Mouse (Mus musculus) bone marrow macrophage, adult 2 months (primary cell): ENCODE measurements around the gene Cyp2w1. TPM values are rescaled to one million over a fixed set of nuclear protein-coding genes. Genes with fewer than 3 reads are reported as not detected.

Source experiments
- H3K27ac ChIP-seq: 2 replicates; pipeline ENCODE4 v1.5.1; 2012; ENCODE audit warnings: low read depth, low read length; ENCODE audit not compliant: insufficient read depth
- H3K4me1 ChIP-seq: 2 replicates; pipeline ENCODE4 v1.6.1; 2012; ENCODE audit warnings: low read length; ENCODE audit not compliant: control insufficient read depth, insufficient read depth
- H3K4me3 ChIP-seq: 2 replicates; pipeline ENCODE4 v1.5.1; 2012; ENCODE audit warnings: mild to moderate bottlenecking, low read length, moderate library complexity; ENCODE audit not compliant: insufficient read depth
- CTCF ChIP-seq: IDR thresholded peaks from 2 replicates; pipeline ENCODE4 v1.5.1; 2012; ENCODE audit warnings: low read depth, mild to moderate bottlenecking, low read length, moderate library complexity
- POLR2A ChIP-seq: IDR thresholded peaks from 2 replicates; pipeline ENCODE4 v1.6.1; 2012; ENCODE audit warnings: mild to moderate bottlenecking, low read depth, low read length, borderline replicate concordance
- polyA plus RNA-seq: library from polyadenylated mRNA; stranded (reverse); fragments of >200 nt; gene quantifications from 2 replicates; pipeline ENCODE4 v1.2.4, GENCODE M21; 2012; ENCODE audit not compliant: missing spikeins, insufficient read depth, insufficient read length

Cyp2w1 gene
- polyA plus RNA-seq, 1 experiment = not detected

DNA sequence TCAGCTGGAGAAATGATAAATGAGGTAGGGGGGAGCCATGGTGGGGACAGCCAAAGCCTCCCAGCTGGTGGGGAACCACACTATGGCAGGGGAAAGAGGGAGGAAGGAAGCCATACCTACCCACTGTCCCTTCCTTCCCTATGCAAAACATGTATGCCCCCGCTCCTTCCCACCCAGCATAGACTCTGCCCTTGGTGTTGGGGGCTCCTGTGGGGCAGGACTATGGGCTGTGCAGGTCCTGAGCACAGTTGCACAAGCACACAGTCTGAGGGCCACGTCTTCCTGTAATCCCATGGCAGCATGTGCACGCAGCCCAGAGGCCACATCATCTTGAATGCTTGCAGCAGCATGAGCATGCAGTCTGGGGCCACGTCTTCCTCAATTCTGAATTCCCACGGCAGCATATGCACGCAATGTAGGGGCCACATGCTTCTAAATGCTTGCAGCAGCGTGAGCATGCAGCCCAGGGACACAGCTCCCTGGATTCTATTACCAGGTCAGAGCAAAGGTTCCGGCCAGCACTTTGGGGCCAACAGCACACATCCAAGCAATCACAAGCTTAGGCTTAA lies 51.4 kb downstream of the Cyp2w1 start:
- TF ChIP-seq CTCF = no peak
- no peak for TF ChIP-seq POLR2A
- H3K4me3 ChIP-seq = peak overlapping the region; percentile 63
- H3K4me1 ChIP-seq = peaks cover 27% of the 10 kb centered on the region
- peak overlapping the region; percentile 68 for H3K27ac ChIP-seq

DNA sequence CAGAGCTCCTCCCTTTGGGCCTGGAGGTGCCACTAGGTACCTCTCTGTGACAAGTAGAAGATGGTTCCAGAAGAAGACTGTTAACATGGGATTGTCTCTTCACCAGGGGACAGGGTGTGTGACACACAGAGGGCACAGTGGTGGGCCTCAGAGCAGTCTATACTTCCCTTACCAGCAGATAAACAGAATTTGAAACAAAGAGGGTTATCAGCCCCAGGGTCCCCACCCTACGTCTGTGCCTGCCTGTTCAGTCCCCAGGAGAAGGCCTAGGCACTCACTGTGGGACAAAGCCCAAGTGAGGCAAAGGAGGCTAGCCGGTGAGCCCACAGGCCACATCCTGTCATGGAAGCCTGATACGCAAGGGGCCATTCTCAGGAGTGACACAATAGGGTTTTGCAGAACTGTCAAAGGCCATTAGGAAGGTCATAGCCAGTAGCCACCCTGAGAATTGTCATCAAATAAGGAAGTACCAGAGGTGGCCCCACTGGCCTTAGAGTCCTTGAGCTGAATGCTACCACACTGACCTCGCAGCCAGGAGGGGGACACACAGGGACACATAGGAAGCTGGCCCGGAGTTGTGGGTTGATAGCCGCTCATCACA lies 52.5 kb downstream of the Cyp2w1 start, which contains the start of gene C130050O18Rik:
Gene C130050O18Rik (plus strand): TSS at position 480 of the 601 bp plus-strand sequence.
- TF ChIP-seq CTCF (no peak), POLR2A (no peak)
- Histone ChIP-seq H3K4me1 (peaks cover 37% of the 10 kb centered on the region), H3K4me3 (peak within 1 kb of the TSS; percentile 63), H3K27ac (peak within 1 kb of the TSS; percentile 83)

DNA sequence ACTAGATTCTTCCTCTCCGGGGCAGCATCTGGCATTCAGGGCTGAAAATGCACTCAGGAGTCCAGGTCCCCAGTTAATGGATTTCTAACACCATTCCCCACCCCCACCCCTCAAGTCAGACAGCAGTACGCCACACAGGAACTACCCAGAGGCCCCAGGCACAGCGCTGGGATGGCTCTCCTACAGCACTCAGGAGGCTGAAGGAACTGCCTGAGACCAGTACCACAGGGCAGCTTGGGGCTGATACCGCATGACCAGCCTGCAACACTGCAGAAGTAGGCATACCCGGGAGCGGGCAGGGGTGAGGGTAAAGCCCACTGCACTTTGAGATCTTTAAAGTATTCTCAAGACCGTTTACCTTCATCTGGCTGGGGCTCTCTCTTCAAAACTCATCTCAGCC lies 53.1 kb downstream of the Cyp2w1 start:
- Histone ChIP-seq H3K4me1 (peaks cover 43% of the 10 kb centered on the region), H3K27ac (peak overlapping the region; percentile 83), H3K4me3 (peak overlapping the region; percentile 63)
- TF ChIP-seq POLR2A = no peak
- no peak for TF ChIP-seq CTCF

DNA sequence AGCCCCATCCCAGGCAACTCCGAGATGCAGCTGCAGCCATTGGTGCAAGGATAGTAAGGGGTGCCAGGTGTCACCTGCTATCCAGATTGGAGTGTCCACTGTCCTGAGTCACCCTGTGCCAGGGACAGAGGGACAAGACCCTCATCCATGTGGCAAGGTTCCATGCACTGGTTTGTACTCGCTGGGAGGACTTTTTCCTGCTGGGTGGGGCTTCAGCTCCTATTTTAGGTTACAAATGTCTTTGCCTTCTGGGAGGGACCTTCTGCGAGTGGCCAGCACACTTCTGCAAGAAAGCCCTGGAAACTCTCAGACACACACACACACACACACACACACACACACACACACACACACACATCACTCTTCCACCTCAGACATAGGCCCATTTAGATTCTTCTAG lies 53.5 kb downstream of the Cyp2w1 start:
- H3K27ac ChIP-seq = peak overlapping the region; percentile 83
- peak overlapping the region; percentile 63 for H3K4me3 ChIP-seq

More for the DNA sequence above, 53.5 kb downstream of the Cyp2w1 start:
- H3K4me1 ChIP-seq = peaks cover 47% of the 10 kb centered on the region
- TF ChIP-seq CTCF (no peak), POLR2A (no peak)

Other genes starting within 250 kb of the Cyp2w1 start
- gene Prkar1b, start 202.6 kb upstream of the Cyp2w1 start, polyA plus RNA-seq = 2.1 and 2.5 TPM in 2 replicates
- gene Dnaaf5, start 202.4 kb upstream of the Cyp2w1 start, polyA plus RNA-seq = 6.2 and 7.5 TPM in 2 replicates
- gene Sun1, start 152.0 kb upstream of the Cyp2w1 start, polyA plus RNA-seq = 21.8 and 25.2 TPM in 2 replicates
- 26.8 and 29.2 TPM in 2 replicates for gene Get4, start 100.3 kb upstream of the Cyp2w1 start, polyA plus RNA-seq
- 73.2 and 77.1 TPM in 2 replicates for gene Adap1, start 27.0 kb upstream of the Cyp2w1 start, polyA plus RNA-seq
- 31.4 and 36.1 TPM in 2 replicates for gene Cox19, start 1.2 kb upstream of the Cyp2w1 start, polyA plus RNA-seq
- gene Gpr146, start 25.1 kb downstream of the Cyp2w1 start, polyA plus RNA-seq = 34.5 and 34.7 TPM in 2 replicates
- 13.2 and 14.4 TPM in 2 replicates for gene C130050O18Rik, start 52.7 kb downstream of the Cyp2w1 start, polyA plus RNA-seq
- not detected in 2 replicates for gene Gper1, start 70.5 kb downstream of the Cyp2w1 start, polyA plus RNA-seq
- 16.4 TPM in 2 replicates for gene 3110082I17Rik, start 107.9 kb downstream of the Cyp2w1 start, polyA plus RNA-seq
- gene Zfand2a, start 131.9 kb downstream of the Cyp2w1 start, polyA plus RNA-seq = 32.5 and 38.1 TPM in 2 replicates
- not detected in 2 replicates for gene Uncx, start 190.9 kb downstream of the Cyp2w1 start, polyA plus RNA-seq